Mouse (Mus musculus) inflammation-experienced regulatory T-cells, adult 6 months (primary cell): Measurements from ENCODE around the gene Zfp239. TPM values are rescaled to one million over a fixed set of nuclear protein-coding genes. Genes with fewer than 3 reads are reported as not detected.
"Not testable (repeated sequence)": the region's sequence is repeated elsewhere in the genome, so short reads cannot be mapped to it uniquely, and the experiment has no call there.

ENCODE experiments used
- ATAC-seq: one replicate; pipeline ENCODE4 v1.8.0; 2017
- polyA plus RNA-seq, 3 experiments: library from polyadenylated mRNA; unstranded; fragments of 100-300 nt; shearing (Covaris generic); gene quantifications; one replicate each; pipeline ENCODE4 v1.2.1; 2017

The Zfp239 gene
- polyA plus RNA-seq: 1 to 10 TPM; 4.5 to 6.2 (median 4.9) TPM

GRCm38 (mm10) chr6:117861848-117862247, at the start of gene Zfp239:
TSS of gene Zfp239 (plus strand) at chr6:117862100.
- no peak for ATAC-seq

- no peak for ATAC-seq
These were observed 47.2 kb upstream of the Zfp239 start for GRCm38 (mm10) chr6:117814681-117815080.

DNA sequence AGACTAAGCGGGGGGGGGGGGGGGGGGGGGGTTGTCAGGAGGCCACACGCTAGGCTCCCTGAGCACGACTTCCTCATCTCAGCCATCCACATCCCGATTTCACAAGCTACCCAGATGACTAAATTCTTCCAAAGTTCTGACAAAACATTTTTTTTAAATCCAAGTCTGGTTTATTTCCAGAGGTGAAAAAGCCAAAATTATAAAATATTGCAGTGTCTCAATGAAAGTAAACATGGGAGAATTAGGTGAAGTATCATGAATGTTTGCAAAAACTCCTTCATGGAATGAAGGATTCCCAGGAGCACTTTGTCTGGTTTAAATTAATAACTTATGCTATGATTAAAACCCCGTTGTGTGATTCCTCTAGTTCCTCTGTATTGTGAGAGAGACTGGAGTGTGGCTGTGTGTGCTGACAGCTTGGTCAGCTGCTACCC, 44.8 kb upstream of the Zfp239 start:
- ATAC-seq: no peak

DNA sequence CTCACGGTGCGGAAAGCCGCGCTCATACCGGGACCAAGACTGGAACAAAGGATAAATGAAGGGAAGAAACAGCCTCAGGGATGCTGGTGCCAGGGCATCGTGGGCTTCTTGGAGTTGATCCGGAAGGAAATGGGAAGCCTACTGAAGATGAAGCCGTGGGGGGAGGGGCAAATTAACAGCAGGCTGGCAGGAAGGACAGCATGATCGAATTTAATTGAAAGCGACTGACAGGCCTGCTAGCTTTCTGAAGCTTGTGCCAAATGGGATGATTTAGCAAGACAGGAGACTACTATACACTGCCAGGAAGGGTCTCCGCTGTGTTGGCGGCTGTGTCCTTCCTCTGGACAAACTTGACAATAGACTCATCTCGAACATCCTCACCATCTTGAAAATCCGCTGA, 41.6 kb upstream of the Zfp239 start:
- no peak for ATAC-seq

DNA sequence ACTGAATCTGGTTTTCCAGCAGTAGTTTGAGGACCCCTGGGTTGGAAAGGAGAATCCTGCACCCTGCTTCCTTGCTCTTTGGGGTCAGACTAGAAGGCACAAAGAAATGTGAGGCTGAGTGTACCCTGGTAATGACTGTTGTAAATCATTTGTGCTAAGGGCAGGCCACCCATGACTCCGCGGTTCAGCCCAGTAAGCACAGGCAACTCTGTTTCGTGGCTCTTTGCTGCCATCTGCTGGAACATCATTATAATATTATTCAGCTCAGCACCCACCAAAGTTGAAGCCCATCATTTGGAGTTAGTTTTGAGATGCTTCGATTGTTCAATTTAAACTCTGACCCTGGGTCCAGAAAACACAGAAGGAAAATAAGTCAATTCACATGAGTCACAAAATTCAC, 36.5 kb upstream of the Zfp239 start:
- ATAC-seq: peak; percentile 72

DNA sequence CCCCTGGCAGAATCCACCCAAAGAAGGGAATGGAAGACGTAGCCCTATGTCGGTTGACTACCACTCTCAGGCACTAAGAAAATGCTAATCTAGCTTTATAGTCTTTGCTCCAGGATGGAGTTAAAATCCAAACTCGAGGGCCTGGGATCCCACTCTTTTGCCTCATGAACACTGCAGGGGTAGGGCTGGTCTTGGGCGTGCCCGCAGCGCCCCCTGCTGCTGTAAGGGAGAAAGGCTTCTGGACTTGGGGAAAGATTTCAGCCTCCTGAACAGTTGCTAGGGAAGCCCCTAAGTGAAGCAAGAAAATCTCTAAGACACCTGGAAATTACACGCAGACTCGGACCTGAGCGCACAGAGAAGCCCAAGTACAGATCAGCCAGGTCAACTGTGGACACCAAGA, 33.6 kb upstream of the Zfp239 start:
- no peak for ATAC-seq

DNA sequence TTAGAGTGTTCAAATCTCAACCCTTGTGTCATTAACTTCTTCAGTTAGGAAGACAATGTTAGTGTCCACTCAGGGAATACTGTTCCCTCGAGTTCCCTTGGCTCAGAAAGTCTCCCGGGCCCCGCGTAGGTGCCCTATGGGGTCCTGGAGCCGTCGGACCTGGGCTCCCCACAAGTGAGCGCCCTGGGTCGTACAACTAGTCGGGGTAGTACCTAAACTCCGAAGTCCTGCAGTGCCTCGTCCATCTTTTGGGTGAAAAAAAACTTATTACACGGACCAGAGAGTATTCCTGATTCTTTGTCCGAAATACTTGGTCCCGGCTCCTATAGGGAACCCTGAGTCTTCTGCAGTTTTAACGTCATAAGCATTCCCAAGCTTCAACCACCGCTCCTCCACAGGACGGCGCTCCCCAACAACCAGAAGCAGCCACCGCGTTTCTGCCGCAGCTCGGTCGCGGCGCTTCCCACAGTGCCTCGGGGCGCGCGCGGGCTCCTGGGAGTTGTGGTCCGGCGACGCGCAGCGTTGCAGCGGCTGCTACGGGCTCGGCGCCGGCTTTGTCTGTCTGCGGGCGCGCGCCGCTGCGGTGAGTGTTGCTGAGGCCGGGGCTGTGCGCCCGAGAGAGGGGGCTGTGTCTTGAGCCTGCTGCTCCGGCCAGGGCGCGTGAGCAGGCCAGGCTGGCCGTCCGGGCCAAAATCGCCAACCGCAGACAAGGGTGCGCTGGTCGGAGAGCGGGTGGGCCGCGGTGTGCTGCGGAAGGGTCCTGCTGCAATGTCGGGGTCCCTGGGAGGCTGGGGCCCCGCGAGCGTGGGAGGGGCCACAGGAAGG, 21.0 kb upstream of the Zfp239 start, which contains the start of gene Zfp637:
TSS of gene Zfp637 (plus strand) at position 495 of the 825 bp plus-strand sequence.
- ATAC-seq: peak; percentile 96

GRCm38 (mm10) chr6:117841511-117841955, 20.4 kb upstream of the Zfp239 start:
- no peak for ATAC-seq

- no peak for ATAC-seq
These were observed 17.3 kb upstream of the Zfp239 start for GRCm38 (mm10) chr6:117844597-117844996.

- ATAC-seq: not testable (repeated sequence)
These were observed 15.2 kb upstream of the Zfp239 start for GRCm38 (mm10) chr6:117846671-117847070.

DNA sequence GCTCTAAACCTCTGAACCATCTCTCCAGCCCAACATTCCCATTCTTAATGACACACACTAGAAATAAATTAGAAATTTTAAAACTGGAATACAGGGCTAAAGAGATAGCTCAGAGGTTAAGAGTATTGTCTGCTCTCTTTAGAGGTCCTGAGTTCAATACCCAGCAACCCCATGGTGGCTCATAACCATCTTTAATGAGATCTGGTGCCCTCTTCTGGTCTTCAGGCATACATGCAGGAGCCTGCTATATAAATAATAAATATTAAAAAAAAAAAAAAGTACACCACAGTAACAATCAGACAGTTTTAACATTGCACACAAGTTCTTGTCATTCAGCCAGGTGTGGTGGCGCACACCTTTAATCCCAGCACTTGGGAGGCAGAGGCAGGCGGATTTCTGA, 14.1 kb upstream of the Zfp239 start:
- no peak for ATAC-seq

GRCm38 (mm10) chr6:117848577-117848976, 13.3 kb upstream of the Zfp239 start:
- no peak for ATAC-seq

DNA sequence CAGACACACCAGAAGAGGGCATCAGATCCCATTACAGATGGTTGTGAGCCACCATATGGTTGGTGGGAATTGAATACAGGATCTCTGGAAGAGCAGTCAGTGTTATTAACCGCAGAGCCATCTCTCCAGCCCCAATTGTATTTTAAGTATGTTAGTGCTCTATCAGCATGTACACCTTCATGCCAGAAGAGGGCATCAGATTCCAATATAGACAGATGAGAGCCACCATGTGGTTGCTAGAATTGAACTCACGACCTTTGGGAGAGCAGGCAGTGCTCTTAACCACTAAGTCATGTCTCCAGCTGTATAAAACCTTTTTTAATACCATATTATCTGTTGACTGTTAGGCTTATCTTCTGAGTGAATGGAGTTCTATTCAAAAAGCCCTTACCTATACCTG, 10.2 kb upstream of the Zfp239 start:
- ATAC-seq: peak; percentile 78

GRCm38 (mm10) chr6:117857990-117858389, 3.9 kb upstream of the Zfp239 start:
- ATAC-seq: no peak

GRCm38 (mm10) chr6:117862465-117862864, 565 bp downstream of the Zfp239 start:
- no peak for ATAC-seq

GRCm38 (mm10) chr6:117862899-117863620, 1.2 kb downstream of the Zfp239 start:
- peak; percentile 95 for ATAC-seq

- no peak for ATAC-seq
These were observed 1.9 kb downstream of the Zfp239 start for GRCm38 (mm10) chr6:117863751-117864150.

GRCm38 (mm10) chr6:117868187-117868586, 6.3 kb downstream of the Zfp239 start:
- no peak for ATAC-seq

DNA sequence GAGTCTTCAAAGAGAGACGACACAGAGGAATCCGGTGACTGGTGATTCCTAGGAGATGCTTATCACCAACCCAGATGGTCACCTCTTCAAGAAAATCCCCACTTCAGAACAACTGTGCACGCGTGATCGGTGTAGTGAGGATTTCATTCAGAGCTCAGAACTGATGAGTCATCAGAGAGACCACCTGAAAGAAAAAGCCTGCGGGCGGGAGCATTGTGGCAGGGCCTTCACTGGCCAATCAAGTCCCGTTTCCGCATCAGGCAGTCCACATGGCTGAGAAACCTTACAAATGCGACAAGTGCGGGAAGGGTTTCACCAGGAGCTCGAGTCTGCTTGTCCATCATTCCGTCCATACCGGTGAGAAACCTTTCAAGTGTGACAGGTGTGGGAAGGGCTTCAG, 9.1 kb downstream of the Zfp239 start:
- no peak for ATAC-seq

- ATAC-seq: not testable (repeated sequence)
These were observed 11.6 kb downstream of the Zfp239 start for GRCm38 (mm10) chr6:117873450-117873849.

GRCm38 (mm10) chr6:117874621-117875281, 12.9 kb downstream of the Zfp239 start:
- no peak for ATAC-seq

- ATAC-seq: peak; percentile 73
These were observed 17.0 kb downstream of the Zfp239 start for GRCm38 (mm10) chr6:117878700-117879407.
